Mouse (Mus musculus) myocyte (in vitro differentiated cells): ENCODE data around the gene Ranbp9. TPM values are rescaled to one million over a fixed set of nuclear protein-coding genes. Genes with fewer than 3 reads are reported as not detected.

Source experiments
- H3K27me3 ChIP-seq: one replicate; pipeline ENCODE4 v1.6.1; 2011; ENCODE audit not compliant: control insufficient read depth, insufficient read depth, insufficient read length
- H3K36me3 ChIP-seq: one replicate; pipeline ENCODE4 v1.6.1; 2011; ENCODE audit not compliant: control insufficient read depth, insufficient read depth
- H3K4me2 ChIP-seq: one replicate; pipeline ENCODE4 v1.6.1; 2011; ENCODE audit warnings: low read depth, control low read depth
- H3K4me3 ChIP-seq: one replicate; pipeline ENCODE4 v1.5.1; 2011; ENCODE audit warnings: mild to moderate bottlenecking, control low read depth, moderate library complexity
- H3K79me2 ChIP-seq: one replicate; pipeline ENCODE4 v1.6.1; 2011; ENCODE audit not compliant: control insufficient read depth, insufficient read depth
- H3ac ChIP-seq: one replicate; pipeline ENCODE4 v1.6.1; 2011; ENCODE audit not compliant: control insufficient read depth, insufficient read length
- CEBPB ChIP-seq: IDR thresholded peaks from 2 replicates; pipeline ENCODE4 v1.6.1; 2011; ENCODE audit warnings: mild to moderate bottlenecking, moderate library complexity; ENCODE audit not compliant: poor library complexity, insufficient read depth, severe bottlenecking
- E2F4 ChIP-seq: IDR thresholded peaks from one replicate; pipeline ENCODE4 v1.6.1; 2011; ENCODE audit warnings: mild to moderate bottlenecking, control low read depth, moderate library complexity; ENCODE audit not compliant: insufficient read depth
- MAX ChIP-seq: IDR thresholded peaks from one replicate; pipeline ENCODE4 v1.6.1; 2011; ENCODE audit warnings: low read depth, mild to moderate bottlenecking, control low read depth
- MYOD1 ChIP-seq, 3 experiments: IDR thresholded peaks; one replicate each; pipeline ENCODE4 v1.6.1; 2011; ENCODE audit warnings: control low read depth in 2 of 3, low read depth in 2 of 3, mild to moderate bottlenecking in 2 of 3, moderate library complexity in 1 of 3; ENCODE audit not compliant: insufficient read length in 2 of 3, control insufficient read depth in 1 of 3
- MYOG ChIP-seq, 3 experiments: IDR thresholded peaks; one replicate each; pipeline ENCODE4 v1.6.1; 2011; ENCODE audit warnings: control low read depth in 2 of 3, low read depth in 2 of 3, mild to moderate bottlenecking in 2 of 3; ENCODE audit not compliant: insufficient read length in 2 of 3, control insufficient read depth in 1 of 3, insufficient read depth in 1 of 3
- POLR2A ChIP-seq: IDR thresholded peaks from one replicate; pipeline ENCODE4 v1.6.1; 2011; ENCODE audit warnings: low read depth, mild to moderate bottlenecking, control low read depth, moderate library complexity; ENCODE audit not compliant: insufficient read length
- POLR2AphosphoS2 ChIP-seq: IDR thresholded peaks from one replicate; pipeline ENCODE4 v1.6.1; 2011; ENCODE audit warnings: low read depth, control low read depth; ENCODE audit not compliant: insufficient read length
- REST ChIP-seq: IDR thresholded peaks from one replicate; pipeline ENCODE4 v1.6.1; 2011; ENCODE audit warnings: mild to moderate bottlenecking, control low read depth, moderate library complexity; ENCODE audit not compliant: insufficient read depth, insufficient read length
- SRF ChIP-seq: IDR thresholded peaks from one replicate; pipeline ENCODE4 v1.6.1; 2011; ENCODE audit warnings: low read depth; ENCODE audit not compliant: control insufficient read depth, insufficient read length
- TCF12 ChIP-seq: IDR thresholded peaks from one replicate; pipeline ENCODE4 v1.6.1; 2011; ENCODE audit warnings: mild to moderate bottlenecking, control low read depth; ENCODE audit not compliant: poor library complexity, insufficient read depth, severe bottlenecking
- TCF3 ChIP-seq: IDR thresholded peaks from one replicate; pipeline ENCODE4 v1.6.1; 2011; ENCODE audit warnings: low read depth, control low read depth; ENCODE audit not compliant: insufficient read length
- USF1 ChIP-seq: IDR thresholded peaks from one replicate; pipeline ENCODE4 v1.6.1; 2011; ENCODE audit warnings: low read depth, mild to moderate bottlenecking, control low read depth, moderate library complexity
- polyA plus RNA-seq: library from polyadenylated mRNA; unstranded; fragments of >200 nt; fragmentation: generic; extraction: Trizol; gene quantifications from one replicate; pipeline ENCODE4 v1.2.1, GENCODE M21; 2012; ENCODE audit warnings: missing spikeins

The Ranbp9 gene
- polyA plus RNA-seq, 1 experiment = 23.1 TPM

- TF ChIP-seq REST (no peak), TCF3 (no peak), POLR2A (no peak), MYOG (IDR thresholded peaks at IDR 0.05; ENCODE audit: control insufficient read depth in 1 of 3, insufficient read depth in 1 of 3, insufficient read length in 2 of 3, low read depth in 2 of 3) (no peak), E2F4 (no peak)
- H3K27me3 ChIP-seq = no peaks in the 10 kb centered on the region
- peaks cover 42% of the 10 kb centered on the region for H3K79me2 ChIP-seq
- no peak overlapping the region for H3K4me2 ChIP-seq
- no peak overlapping the region for H3K4me3 ChIP-seq
- peaks cover 11% of the 10 kb centered on the region for H3K36me3 ChIP-seq
- no peak overlapping the region for H3ac ChIP-seq
Observed at GRCm38 (mm10) chr13:43428436-43428835, 52.6 kb downstream of the Ranbp9 start.

GRCm38 (mm10) chr13:43415249-43415648 is 65.8 kb downstream of the Ranbp9 start:
- H3K79me2 ChIP-seq = no peaks in the 10 kb centered on the region
- no peak overlapping the region for H3K4me2 ChIP-seq
- H3K4me3 ChIP-seq = no peak overlapping the region
- no peaks in the 10 kb centered on the region for H3K27me3 ChIP-seq
- H3K36me3 ChIP-seq = peaks cover 62% of the 10 kb centered on the region
- H3ac ChIP-seq = no peak overlapping the region
- TF ChIP-seq TCF12 (no peak), CEBPB (no peak), MYOD1 (IDR thresholded peaks at IDR 0.05; ENCODE audit: control insufficient read depth in 1 of 3, insufficient read length in 2 of 3, low read depth in 2 of 3) (no peak), REST (no peak), POLR2A (no peak), MAX (no peak), USF1 (no peak), MYOG (IDR thresholded peaks at IDR 0.05; ENCODE audit: control insufficient read depth in 1 of 3, insufficient read depth in 1 of 3, insufficient read length in 2 of 3, low read depth in 2 of 3) (no peak), TCF3 (no peak), POLR2AphosphoS2 (no peak)

- Histone ChIP-seq H3K4me3 (no peak overlapping the region), H3K27me3 (no peaks in the 10 kb centered on the region), H3K4me2 (no peak overlapping the region), H3K36me3 (peaks cover 58% of the 10 kb centered on the region), H3K79me2 (no peaks in the 10 kb centered on the region), H3ac (no peak overlapping the region)
- TF ChIP-seq E2F4 = no peak
- no peak for TF ChIP-seq POLR2A
- no peak for TF ChIP-seq SRF
- no peak for TF ChIP-seq POLR2AphosphoS2
- TF ChIP-seq MAX = no peak
- no peak for TF ChIP-seq USF1
- TF ChIP-seq REST = no peak
- no peak for TF ChIP-seq TCF12
- TF ChIP-seq CEBPB = no peak
- TF ChIP-seq MYOG (IDR thresholded peaks at IDR 0.05; ENCODE audit: control insufficient read depth in 1 of 3, insufficient read depth in 1 of 3, insufficient read length in 2 of 3, low read depth in 2 of 3) = no peak
- TF ChIP-seq MYOD1 (IDR thresholded peaks at IDR 0.05; ENCODE audit: control insufficient read depth in 1 of 3, insufficient read length in 2 of 3, low read depth in 2 of 3) = no peak
- TF ChIP-seq TCF3 = no peak
Observed at GRCm38 (mm10) chr13:43413611-43414010, 67.5 kb downstream of the Ranbp9 start.

- Histone ChIP-seq H3K79me2 (no peaks in the 10 kb centered on the region), H3K4me2 (no peak overlapping the region), H3K27me3 (no peaks in the 10 kb centered on the region), H3K4me3 (no peak overlapping the region), H3ac (no peak overlapping the region), H3K36me3 (peaks cover 54% of the 10 kb centered on the region)
- TF ChIP-seq POLR2A (no peak), SRF (no peak), MAX (no peak), TCF12 (no peak), POLR2AphosphoS2 (no peak), E2F4 (no peak), MYOG (IDR thresholded peaks at IDR 0.05; ENCODE audit: control insufficient read depth in 1 of 3, insufficient read depth in 1 of 3, insufficient read length in 2 of 3, low read depth in 2 of 3) (no peak), TCF3 (no peak), MYOD1 (IDR thresholded peaks at IDR 0.05; ENCODE audit: control insufficient read depth in 1 of 3, insufficient read length in 2 of 3, low read depth in 2 of 3) (no peak), CEBPB (no peak), REST (no peak)
Observed at GRCm38 (mm10) chr13:43412311-43412710, 68.8 kb downstream of the Ranbp9 start.

GRCm38 (mm10) chr13:43399576-43399975 is 81.5 kb downstream of the Ranbp9 start:
- peak overlapping the region; percentile 61 for H3K4me3 ChIP-seq
- peak overlapping the region; percentile 82 for H3K4me2 ChIP-seq
- peaks cover 35% of the 10 kb centered on the region for H3K36me3 ChIP-seq
- H3ac ChIP-seq = no peak overlapping the region
- H3K79me2 ChIP-seq = peaks cover 25% of the 10 kb centered on the region
- TF ChIP-seq CEBPB = no peak
- no peak for TF ChIP-seq E2F4
- TF ChIP-seq POLR2A = no peak
- no peak for TF ChIP-seq TCF3
- TF ChIP-seq REST = no peak
- no peak for TF ChIP-seq TCF12
- TF ChIP-seq MYOG (IDR thresholded peaks at IDR 0.05; ENCODE audit: control insufficient read depth in 1 of 3, insufficient read depth in 1 of 3, insufficient read length in 2 of 3, low read depth in 2 of 3) = no peak
- no peak for TF ChIP-seq POLR2AphosphoS2
- no peak for TF ChIP-seq MAX
- TF ChIP-seq USF1 = no peak
- no peak for TF ChIP-seq SRF
- no peak for TF ChIP-seq MYOD1 (IDR thresholded peaks at IDR 0.05; ENCODE audit: control insufficient read depth in 1 of 3, insufficient read length in 2 of 3, low read depth in 2 of 3)
- no peaks in the 10 kb centered on the region for H3K27me3 ChIP-seq
